Mouse (Mus musculus) right cerebral cortex, postnatal 10 days (tissue): ENCODE measurements around the gene Cox14.
"Not testable (repeated sequence)": the region's sequence is repeated elsewhere in the genome, so short reads cannot be mapped to it uniquely, and the experiment has no call there.

Source experiments
- DNase-seq, 2 experiments: peaks; one replicate each; pipeline ENCODE4 v3.0.0; 2021; ENCODE audit warnings: low spot score in 2 of 2

Gene Cox14

DNA sequence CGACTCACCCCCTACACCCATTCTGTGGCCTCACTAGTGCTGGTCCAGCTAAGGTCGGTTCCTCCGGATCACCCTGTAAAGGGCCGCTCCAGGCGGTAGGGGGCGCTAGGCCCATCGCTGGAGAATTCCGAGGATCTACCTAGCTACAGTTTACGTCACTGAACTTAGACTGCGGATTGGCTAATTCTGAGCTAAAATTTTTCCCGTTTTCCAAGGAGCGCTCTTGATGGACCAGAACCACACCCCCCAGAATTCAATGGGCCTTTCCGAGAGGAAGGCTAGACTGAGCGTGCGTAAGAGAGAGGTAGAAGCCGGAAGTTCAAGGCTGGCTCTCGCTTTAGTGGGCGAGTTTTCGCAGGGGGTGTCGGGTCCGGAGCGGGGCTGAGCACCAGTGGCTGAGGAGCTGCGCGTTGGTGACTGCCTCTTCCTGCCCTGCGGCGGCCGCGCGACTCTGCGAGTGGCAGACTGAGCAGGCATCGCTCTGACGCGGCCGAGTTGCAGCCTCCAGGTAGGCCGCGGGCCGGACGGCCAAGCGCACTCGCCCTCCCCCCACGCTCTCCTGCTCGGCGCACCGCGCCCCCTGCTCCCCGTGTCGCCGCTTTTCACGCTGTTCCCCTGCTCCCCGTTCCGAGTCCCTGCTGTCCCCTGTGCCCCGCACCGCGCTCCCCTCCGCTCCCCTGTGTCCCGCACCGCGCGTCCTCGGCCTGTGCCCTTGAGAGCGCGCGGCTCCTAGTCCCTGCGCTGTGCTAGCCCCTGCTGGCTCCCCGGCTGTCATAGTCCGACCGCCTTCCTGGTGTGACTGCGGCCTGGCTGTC lies at the start of gene Cox14:
Gene Cox14 (plus strand): TSS at position 278 of the 815 bp plus-strand sequence.
- peak; percentile 96 to 98 for DNase-seq

DNA sequence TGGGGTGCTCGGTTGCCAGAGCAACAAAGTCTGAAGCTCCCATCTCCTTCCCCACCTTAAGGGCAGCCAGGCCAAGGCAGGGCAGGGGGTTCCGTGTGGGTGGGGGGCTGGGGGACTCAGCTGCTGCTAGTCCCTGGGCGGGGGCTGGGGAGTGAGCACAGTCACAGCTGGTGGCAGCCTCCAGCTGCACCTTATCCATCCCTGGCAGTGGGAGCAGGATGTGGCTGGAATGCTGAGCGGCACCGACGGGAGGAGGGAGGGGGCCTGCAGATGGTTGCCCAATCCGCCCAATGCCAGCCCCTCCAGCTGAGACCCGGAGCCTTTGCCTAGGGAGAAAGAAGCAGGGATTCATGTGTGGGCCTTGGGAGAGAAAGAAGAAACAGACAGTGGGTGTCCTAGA lies 48.3 kb upstream of the Cox14 start:
- peak; percentile 78 to 80 for DNase-seq

DNA sequence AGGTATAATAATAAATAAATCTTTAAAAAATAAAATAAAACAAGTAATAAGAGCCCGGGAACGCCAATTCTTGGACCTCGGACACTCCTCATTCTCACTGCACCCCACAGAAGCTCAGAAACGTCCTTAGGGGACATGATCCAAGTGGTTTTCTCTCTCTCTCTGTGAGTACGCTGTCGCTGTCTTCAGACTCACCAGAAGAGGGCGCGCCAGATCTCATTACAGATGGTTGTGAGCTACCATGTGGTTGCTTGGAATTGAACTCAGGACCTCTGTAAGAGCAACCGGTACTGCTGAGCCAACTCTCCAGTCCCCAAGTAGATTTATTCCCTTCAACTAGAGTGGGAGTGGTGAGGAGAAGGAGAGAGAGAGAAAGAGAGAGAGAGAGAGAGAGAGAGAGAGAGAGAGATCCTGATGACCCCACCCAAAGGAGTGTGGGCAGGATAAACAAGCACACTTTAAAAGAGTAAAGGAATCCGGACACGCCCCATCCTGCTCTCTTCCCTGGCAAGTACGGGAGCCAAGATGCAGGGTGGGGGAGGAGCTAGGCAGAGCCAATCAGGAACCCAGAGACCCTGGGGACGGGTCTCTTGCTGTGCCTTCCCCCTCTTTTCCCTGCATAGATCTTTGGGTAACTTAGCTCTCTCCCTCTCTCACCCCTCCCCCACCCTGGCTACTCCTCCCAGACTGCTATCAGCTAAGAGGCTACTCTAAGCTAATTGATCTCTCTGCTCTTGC lies 47.2 kb upstream of the Cox14 start:
- DNase-seq = peak in 1 of 2 experiments; percentile 35

DNA sequence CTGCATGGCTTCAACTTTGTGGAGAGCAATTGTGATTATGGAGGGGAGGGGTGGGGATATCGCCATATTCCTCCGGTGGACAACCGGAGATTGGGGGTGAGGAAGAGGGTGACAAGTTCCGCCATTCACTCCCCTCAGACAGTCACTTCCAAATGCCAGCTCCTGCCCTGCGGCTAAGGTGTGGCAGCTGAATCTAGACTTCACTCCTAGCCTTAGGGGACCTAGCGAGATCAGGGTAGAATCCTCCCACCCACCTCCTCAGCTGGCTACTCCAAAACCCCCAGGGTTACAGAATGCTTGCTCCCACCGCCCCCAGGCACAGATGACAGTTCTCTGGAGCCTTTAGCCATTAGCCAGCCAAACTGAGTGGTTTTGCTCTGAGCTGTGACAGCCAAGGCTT lies 46.4 kb upstream of the Cox14 start:
- DNase-seq = no peak

DNA sequence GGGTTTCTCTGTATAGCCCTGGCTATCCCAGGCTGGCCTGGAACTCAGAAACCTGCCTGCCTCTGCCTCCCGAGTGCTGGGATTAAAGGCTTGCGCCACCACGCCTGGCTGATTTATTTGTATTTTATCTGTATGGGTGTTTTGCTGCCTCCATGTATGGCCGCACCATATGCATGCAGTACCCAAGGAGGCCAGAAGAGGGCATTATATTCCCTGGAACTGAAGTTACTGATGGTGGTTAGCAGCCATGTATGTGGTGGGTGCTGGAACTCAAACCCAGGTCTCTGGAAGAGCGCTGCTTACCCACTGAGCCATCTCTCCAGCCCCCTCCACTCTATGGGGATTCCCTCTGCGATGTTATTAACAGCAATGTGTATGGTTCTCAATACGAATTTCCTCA lies 42.5 kb upstream of the Cox14 start:
- no peak for DNase-seq

DNA sequence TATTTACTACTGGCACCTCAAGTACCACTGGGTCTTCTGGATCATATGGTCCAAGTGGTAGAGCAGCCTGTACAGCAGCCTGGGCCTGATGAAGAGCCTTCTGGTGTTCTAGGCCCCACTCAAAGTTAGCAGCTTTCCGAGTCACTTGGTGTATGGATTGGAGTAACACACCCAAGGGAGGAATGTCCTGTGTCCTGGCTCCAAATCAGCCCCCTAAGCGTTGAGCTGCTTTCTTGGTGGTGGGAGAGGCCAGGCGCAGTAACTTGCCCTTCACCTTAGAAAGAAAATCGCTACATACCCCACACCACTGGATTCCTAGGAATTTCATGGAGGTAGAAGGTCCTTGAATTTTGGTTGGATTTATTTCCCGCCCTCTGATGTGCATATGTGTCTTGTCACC lies 41.3 kb upstream of the Cox14 start:
- no peak for DNase-seq

DNA sequence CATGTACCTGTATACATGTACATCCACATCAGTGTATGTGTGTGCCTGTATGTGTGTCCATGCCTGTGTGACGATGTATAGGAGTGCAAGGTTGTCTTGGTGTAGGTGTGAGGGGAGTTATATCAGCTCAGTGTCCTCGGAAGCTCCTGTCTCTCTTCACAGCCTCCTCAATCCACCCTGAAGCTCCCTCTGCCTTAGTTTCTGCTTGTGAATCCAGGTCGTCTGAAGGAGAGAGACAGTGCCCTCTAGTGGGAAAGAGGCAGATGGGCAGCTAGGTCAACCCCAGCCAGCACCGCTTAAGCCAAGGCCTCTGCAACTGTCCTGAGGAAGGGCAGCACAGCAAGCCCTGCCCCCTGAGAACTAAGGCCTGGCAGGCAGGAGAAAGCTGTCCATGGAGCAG lies 36.7 kb upstream of the Cox14 start:
- peak in 1 of 2 experiments; percentile 70 for DNase-seq

DNA sequence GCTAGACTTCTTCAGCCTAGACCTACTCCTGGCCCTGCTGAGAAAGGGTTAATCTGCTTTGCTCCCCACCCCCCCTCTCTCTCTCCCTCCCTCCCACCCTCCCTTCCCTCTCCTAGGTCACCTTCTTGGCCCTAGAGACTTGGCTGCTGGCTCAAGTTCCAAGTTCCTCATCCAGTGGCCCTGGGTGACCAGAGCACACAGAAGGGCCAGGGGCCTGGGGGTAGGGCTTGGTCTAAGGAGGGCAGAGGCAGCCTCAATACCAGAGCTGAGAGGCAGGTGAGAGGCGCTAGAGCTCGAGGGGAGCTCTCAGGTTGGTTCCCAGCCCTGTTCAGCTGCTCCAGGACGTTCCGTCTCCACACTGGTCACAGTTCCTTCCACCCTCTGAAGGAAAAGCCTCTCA lies 34.5 kb upstream of the Cox14 start:
- DNase-seq = no peak

DNA sequence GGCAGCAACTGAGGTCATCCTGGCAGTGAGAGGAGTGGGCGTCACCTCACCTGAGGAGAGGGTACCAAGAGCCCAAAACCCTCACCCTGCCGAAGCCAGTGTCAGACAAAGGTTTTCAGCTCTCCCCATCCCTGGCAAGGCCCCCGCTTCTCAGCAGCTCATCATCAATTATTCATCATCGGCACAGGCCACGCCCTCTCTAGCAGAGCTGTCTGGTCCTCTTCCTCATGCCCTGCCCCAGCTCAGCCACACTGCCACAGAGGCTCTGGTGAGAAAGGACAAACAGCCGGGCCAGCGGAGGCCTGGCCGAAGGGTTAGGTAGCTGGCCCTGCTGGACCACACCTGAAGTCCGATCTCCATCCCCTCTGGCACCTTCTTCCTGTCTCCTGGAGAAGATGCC lies 33.4 kb upstream of the Cox14 start:
- DNase-seq = no peak

DNA sequence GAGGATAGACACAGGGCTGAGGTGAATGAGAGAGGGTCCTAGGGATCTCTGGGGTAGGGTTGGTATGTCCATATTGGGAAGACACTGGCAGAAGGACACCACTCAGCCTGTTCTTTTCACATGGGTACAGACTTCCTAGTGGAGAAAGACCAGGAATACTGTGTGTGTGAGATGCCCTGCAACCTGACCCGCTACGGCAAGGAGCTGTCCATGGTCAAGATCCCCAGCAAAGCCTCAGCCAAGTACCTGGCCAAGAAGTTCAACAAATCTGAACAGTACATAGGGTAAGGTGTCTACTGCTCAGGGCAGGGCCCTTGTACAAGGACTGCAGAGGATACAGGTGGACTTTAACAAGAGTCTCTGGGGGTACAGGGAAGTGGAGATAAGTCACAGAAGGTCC lies 28.1 kb upstream of the Cox14 start:
- no peak for DNase-seq

DNA sequence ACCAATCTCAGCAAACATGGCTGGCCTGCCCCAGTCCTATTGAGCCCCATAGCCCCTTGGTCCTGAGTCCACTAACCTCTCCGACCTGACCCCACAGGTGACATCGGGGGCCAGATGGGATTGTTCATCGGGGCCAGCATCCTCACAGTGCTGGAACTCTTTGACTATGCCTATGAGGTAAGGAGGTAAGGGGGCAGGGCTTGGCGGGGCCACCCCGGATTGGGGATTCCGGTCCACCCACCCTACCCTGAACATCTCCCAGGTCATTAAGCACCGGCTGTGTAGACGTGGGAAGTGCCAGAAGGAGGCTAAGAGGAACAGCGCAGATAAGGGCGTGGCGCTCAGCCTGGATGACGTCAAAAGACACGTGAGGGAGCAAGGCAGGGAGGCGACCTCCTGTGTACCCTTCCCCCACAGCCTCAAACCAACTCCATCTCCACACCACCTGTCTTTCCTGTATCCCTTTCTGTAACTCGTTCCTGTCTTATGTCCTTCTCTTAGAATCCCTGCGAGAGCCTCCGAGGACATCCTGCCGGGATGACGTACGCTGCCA lies 26.8 kb upstream of the Cox14 start:
- DNase-seq = peak in 1 of 2 experiments; percentile 71

DNA sequence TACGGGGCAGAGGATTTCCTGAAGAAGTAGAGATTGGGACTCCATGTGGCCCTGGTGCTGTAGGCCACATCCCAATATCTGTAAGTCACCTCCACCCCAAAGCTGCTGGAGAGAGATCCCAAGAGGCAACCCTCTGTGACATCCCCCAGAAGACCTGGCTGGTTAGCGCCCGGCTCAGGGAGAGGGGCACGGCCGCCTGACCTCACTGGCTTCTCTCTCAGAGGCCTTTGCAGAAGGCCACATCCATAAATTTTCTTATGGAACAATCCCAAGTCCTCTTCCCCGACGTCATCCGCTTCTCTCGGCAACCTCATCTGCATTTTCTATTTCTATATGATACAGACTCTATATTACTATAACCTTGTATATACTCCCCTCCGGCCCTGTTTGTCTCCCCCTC lies 25.7 kb upstream of the Cox14 start:
- DNase-seq = no peak

DNA sequence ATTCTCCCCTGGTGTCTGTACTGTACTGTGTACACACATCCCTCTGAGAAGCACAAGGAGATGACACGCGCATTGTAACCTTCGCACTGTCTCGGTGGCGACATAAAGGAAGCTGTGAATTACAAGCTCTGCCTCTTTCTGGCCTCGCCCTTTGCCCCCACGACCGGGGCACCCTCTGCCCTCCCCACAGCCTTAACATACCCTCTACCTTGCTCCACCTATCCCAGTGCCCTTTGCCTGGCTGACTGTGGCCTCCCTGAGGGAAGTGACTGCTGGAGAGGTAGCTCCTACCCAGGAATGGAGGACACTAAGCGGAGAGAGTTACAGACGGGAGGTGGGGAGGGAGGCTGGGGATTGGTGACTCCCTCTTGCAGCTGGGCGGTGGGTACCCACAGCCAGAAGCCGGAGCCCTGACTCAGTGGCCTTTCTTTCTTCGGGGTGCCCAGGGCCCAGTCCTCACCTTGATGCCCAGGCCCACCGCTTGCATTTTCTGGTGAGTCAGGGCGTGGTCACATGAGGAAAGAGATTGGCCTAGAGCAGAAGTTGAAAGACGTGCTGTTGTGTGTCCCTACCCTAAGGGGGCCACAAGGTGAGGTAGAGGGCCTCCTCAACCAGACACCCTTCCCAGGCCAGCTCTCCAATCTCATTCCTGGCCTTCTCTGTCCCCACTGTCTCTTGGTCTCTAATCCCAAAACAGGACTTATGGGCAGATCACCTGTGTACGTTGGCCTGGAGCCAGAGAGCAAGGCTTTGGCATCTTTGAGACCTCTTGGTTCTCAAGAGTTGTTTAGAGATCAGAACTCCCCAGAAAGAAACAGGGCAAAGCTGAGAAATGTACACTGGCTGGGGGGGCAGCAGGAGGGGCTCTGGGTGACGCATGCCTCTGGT lies 25.0 kb upstream of the Cox14 start:
- peak in 1 of 2 experiments; percentile 64 for DNase-seq

DNA sequence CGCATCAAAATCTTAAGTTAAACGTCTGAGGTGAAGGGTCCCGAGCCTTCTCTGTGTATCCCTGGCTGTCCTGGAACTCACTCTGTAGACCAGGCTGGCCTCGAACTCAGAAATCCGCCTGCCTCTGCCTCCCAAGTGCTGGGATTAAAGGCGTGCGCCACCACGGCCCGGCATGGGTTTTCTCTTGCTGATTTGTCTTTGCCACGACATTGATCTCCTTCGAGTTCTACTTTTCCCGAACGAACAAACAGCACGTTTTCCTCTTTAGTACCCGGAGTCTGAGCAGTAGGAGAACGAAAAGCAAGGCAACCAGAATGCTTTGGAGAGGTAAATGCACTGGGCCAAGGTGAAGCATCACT lies 23.8 kb upstream of the Cox14 start:
- DNase-seq = not testable (repeated sequence)

DNA sequence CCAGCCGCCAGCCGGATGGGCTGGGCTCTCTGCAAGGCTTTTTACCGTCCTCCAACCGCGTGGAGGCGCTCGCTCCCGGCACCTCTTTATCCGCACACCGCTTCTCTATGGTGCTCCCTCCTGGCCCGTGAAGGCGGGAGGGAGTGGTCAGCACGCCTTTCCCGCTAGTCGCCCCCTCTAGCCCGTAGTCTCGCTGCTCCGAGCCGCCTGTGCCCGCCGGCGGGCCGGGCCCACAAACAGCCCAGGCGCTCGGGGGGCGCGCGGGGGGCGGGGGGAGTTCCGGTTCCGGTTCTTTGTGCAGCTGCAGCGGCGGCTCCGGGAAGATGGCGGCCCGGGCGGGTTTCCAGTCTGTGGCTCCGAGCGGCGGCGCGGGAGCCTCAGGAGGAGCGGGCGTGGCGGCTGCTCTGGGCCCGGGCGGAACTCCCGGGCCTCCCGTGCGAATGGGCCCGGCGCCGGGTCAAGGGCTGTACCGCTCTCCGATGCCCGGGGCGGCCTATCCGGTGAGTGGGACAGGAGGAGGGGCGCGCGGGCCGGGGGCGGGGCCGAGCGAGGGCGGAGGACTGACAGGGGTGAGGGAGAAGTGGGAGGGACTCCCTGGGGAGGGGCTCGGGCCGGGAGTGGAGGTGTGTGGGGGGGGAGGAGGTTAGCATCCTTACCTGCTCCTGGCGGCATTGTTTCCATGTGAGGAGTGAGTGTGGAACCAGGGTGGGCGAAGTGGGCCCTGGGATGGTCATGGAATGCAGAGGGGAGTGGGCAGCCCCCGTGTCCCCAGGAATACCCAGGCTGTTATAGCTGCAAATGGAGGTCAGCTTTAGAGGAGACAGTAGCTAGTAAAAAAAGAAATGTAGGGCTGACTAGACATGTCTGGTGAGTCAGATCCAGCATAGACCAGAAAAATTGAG lies 23.2 kb upstream of the Cox14 start, which contains the start of gene Smarcd1:
Gene Smarcd1 (plus strand): TSS at position 131 of the 902 bp plus-strand sequence.
- peak; percentile 97 to 98 for DNase-seq

DNA sequence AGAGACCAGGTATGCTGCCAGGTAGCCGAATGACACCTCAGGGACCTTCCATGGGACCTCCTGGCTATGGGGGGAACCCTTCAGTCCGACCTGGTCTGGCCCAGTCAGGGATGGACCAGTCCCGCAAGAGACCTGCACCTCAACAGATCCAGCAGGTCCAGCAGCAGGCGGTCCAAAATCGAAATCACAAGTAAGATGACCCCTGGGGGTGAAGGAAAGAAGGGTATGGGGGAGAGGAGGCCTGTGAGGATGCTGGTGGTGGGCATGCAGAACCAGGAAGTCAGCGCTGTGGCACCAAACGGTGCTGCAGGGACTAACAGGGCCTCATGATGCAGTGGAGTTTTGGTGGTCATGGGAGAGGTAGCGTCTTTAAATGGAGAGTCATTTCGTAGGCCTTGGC lies 22.3 kb upstream of the Cox14 start:
- peak; percentile 25 to 62 for DNase-seq

DNA sequence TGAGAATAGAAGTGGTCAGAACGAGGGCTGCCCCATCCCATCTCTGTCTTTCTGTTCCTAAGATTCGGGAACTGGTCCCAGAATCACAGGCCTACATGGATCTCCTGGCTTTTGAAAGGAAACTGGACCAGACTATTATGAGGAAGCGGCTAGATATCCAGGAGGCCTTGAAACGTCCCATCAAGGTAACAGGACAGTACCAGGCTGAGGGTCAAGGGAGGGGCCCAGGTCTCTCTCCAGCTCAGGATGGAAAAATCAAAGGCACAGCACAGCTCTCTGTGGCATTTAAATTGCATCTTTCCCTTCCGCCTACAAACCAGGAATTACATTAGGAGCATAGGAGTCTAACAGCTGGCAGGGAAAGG lies 21.8 kb upstream of the Cox14 start:
- DNase-seq = no peak

DNA sequence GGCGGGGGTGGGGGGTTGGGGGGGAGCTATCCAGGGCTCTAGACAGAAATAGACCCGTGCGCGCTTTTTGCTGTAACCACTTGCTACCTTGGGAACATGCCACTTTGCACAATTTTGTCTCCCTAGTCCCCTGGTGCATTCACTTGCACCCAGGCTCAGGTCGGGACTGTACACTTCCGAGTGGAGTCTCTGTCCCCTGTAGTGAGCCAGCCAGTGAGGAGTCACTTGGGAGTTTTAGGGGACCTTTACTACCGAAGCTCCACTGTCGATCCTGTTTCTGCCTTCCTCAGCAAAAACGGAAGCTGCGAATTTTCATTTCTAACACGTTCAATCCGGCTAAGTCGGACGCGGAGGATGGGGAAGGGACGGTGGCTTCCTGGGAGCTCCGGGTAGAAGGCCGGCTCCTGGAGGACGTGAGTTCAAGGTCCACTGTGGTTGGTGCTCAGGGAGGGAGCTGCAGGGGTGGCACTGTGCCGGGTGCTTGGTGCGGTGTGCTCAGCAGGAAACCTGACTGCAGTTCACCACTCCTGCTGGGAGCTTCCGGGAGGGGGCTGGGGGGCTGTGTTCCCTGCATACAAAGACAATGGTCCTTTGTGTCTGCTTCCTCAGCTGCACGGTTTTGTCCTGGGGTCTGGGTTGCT lies 21.3 kb upstream of the Cox14 start:
- DNase-seq = peak; percentile 49 to 65

DNA sequence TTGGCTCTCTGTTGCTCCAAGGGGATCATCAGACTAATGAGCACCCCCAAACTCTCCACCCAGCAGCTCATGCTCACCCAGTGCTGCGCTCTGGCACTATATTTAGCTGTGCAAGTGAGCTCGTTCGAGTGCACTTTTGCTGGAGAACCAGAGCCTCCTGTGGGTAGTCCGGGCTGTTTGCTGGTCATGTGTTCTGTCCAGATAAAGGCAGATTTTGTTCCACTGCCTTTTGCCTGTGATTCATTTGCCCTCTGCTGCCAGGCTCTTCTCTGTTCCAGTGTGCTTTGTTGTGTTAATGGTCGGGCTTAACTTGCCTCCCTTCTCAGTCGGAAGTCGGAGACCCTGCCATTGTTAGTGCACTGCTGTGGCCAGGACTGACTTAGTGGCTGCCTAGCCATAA lies 20.5 kb upstream of the Cox14 start:
- DNase-seq = peak; percentile 33 to 49

DNA sequence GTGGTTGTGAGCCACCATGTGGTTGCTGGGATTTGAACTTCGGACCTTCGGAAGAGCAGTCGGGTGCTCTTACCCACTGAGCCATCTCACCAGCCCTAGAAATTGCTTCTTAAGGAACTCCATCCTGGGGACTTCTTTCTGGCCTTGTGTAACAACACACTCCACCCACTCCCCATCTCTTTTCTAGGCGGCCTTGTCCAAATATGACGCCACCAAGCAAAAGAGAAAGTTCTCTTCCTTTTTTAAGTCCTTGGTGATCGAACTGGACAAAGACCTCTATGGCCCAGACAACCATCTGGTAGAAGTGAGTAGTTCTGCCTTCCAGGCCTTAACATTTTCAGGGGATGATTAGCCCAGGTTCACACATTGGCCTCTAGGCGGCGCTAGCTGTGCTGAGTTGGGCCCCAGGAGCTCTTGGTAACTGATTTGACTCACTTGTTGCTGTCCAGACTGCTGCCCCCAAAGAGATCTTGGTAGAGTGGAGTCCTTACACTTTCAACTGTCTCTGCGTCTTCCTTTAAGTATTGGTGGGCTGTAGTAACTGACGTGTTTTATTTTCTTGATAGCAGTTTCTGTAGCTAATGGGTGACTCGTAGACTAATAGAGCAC lies 19.9 kb upstream of the Cox14 start, which contains the start of gene Gm17349:
Gene Gm17349 (minus strand): TSS at position 51 of the 609 bp plus-strand sequence.
- DNase-seq = peak; percentile 58 to 73
